Mouse (Mus musculus) heart, postnatal 36 days (tissue): Measurements from ENCODE around the gene Apoc2. TPM values are rescaled to one million over a fixed set of nuclear protein-coding genes. Genes with fewer than 3 reads are reported as not detected.

Source experiments
- DNase-seq, 2 experiments: peaks; one replicate each; pipeline ENCODE4 v3.0.0; 2021 to 2022
- intact Hi-C: fragments of 180-260 bp; cut with DNase I; formaldehyde crosslinking; loops from one replicate; pipeline ENCODE4 v1.15.1; 2025
- total RNA-seq, 2 experiments: library from RNA; stranded (reverse); gene quantifications; 2 replicates each; pipeline ENCODE4 v1.2.3; 2021

The Apoc2 gene
- not detected for total RNA-seq

DNA sequence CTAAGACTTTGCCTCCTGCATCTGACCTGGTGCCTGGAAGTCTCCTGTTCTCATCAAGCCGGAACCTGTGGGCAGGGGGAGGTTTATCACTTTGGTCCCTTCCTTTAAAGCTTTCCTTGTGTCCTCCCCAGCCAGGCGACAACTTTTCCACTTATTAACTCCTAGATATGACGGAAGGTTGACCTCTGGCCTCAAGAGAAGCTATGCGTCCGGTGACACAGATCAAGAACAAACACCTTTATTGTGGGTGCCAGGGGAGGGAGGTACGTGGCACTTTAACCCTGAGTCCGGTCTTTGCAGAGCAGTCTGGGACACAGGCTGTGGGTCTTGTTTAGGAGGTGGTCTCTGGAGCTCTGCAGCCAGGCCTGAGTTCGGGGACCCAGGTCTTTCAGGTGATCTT, at the start of gene Apoc2:
Gene Apoc2, minus strand, starts transcription at position 70 of the 400 bp plus-strand sequence.
- intact Hi-C loops = no loop called here
- DNase-seq = no peak

GRCm38 (mm10) chr7:19726541-19726940, 48.8 kb upstream of the Apoc2 start:
- intact Hi-C loops = no loop called here
- no peak for DNase-seq

GRCm38 (mm10) chr7:19724167-19724566, 46.4 kb upstream of the Apoc2 start:
- DNase-seq = no peak
- intact Hi-C loops = no loop called here

- DNase-seq = peak; percentile 64 to 73
- intact Hi-C loops = no loop called here
These were observed 45.0 kb upstream of the Apoc2 start for GRCm38 (mm10) chr7:19722754-19723195.

- intact Hi-C loops = no loop called here
- no peak for DNase-seq
These were observed 41.5 kb upstream of the Apoc2 start for GRCm38 (mm10) chr7:19719200-19719599.

- DNase-seq = no peak
- intact Hi-C loops = no loop called here
These were observed 40.7 kb upstream of the Apoc2 start for GRCm38 (mm10) chr7:19718297-19718952.

GRCm38 (mm10) chr7:19717346-19717745, 39.6 kb upstream of the Apoc2 start:
- no peak for DNase-seq
- intact Hi-C loops = no loop called here

GRCm38 (mm10) chr7:19716822-19717221, 39.1 kb upstream of the Apoc2 start:
- intact Hi-C loops = loop anchor here (1.0 kb wide), 1 partner anchor 32 kb away; no protein-coding TSS in a partner anchor
- DNase-seq = no peak

- intact Hi-C loops = loop anchor here (1.0 kb wide), 1 partner anchor 33 kb away; no protein-coding TSS in a partner anchor
- no peak for DNase-seq
These were observed 38.4 kb upstream of the Apoc2 start for GRCm38 (mm10) chr7:19716055-19716682.

DNA sequence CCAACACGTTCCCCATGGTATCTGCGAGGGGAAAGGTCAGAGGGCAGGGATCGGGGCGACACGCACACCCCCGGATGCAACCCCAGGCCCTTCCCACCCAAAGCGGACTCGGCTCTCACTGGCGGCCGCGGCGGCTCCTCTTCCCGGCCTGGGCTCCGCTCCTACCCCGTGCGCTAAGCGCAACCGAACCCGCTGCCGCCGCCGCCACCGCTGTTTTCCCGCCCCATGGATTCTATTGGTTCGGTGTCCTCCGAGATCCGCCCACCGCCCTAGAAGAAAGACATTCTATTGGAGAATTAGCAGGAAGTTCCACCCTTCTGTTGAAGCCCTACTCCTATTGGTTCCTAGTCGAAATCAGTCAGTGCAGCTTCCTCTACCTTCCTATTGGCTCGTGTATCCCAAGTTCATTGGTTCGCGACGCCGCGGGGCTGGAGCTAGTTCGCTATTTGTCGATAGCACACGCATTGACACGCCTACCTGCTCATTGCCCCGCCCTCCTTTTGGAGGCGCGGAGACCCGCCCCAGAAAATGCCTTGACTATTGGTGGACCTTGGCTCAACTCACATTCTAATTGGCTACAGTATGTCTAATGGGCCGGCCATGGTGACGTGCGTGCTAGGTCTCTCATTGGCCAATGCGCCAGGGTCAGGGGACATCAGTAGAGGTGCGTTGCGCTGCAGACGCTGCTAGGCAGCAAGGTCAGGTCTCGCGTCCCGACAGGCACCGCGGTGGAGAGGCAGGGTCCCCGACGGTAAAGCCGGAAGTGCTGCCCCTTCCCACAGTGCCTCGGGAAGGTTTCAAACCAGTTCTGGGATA, 37.7 kb upstream of the Apoc2 start, which contains the start of gene Tomm40:
Gene Tomm40, minus strand, starts transcription at position 200 of the 816 bp plus-strand sequence.
- intact Hi-C loops = loop anchor here (1.0 kb wide), 1 partner anchor 34 kb away; no protein-coding TSS in a partner anchor
- peak; percentile 94 to 95 for DNase-seq

GRCm38 (mm10) chr7:19714836-19715235, 37.1 kb upstream of the Apoc2 start:
- DNase-seq = no peak
- intact Hi-C loops = no loop called here

DNA sequence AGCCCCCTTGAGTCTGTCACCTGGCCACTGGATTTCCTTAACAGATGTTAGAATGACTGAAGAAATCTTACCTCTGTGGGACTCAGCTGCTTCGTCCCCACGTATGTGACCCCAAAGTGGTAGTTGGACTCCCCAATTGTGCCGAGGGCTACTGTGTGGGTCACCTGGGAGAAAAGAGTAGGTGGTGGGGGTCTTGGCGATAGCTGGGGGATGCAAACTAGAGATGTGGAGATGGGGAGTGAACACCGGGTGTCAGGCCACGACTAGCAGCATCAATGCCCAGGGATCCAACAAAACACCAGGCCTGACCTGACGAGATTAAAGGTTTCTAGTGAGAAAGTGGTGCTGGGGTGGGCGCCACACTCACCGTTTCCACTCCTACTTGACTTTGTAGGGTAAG, 35.9 kb upstream of the Apoc2 start:
- no peak for DNase-seq
- intact Hi-C loops = loop anchor here (2.0 kb wide), 1 partner anchor 45 kb away; no protein-coding TSS in a partner anchor

- intact Hi-C loops = loop anchor here (2.0 kb wide), 1 partner anchor 44 kb away; no protein-coding TSS in a partner anchor
- no peak for DNase-seq
These were observed 35.5 kb upstream of the Apoc2 start for GRCm38 (mm10) chr7:19713196-19713595.

- intact Hi-C loops = loop anchor here (2.0 kb wide), 1 partner anchor 44 kb away; no protein-coding TSS in a partner anchor
- DNase-seq = no peak
These were observed 34.7 kb upstream of the Apoc2 start for GRCm38 (mm10) chr7:19712414-19712813.

DNA sequence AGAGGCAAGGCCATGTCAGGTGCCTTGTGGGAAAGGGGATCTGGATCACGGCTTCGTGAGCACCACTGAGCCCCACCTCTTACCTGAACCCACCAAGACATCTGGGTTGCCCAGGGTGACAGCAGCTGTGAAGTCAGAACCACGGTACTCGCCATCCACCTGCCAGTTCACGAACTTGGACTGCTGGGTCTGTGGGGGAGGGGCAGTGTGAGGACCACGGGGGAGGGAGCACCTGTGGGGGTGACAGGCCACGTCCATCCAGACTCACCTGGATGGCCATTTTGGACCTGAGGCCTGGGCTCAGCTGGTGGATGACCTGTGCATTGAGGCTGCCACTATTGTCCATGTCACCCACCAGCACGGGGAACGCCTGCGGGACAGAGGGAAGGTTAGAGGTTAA, 32.9 kb upstream of the Apoc2 start:
- DNase-seq = no peak
- intact Hi-C loops = no loop called here

DNA sequence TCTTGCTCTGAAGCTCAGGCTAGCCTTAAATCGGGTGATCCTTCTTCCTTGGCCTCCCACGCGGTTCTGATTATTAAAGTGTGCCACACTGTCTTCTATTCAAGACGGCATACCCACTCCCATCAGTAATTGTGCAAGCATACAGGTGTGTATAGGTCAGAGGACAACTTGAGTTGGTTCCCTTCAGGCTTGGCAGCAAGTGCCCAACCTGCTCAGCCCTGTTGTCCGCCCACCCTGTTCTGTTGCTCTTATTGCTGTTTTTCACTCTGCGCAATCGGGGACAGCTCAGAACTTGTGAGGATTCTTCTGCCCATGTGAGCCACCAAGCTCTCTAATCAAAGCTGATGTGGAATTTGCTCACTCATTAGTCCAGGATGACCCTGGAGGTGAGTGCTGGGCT, 27.5 kb upstream of the Apoc2 start:
- intact Hi-C loops = loop anchor here (10.0 kb wide), 1 partner anchor 300 kb away; the partner anchor contains the start of genes Ckm and Klc3
- DNase-seq = no peak

DNA sequence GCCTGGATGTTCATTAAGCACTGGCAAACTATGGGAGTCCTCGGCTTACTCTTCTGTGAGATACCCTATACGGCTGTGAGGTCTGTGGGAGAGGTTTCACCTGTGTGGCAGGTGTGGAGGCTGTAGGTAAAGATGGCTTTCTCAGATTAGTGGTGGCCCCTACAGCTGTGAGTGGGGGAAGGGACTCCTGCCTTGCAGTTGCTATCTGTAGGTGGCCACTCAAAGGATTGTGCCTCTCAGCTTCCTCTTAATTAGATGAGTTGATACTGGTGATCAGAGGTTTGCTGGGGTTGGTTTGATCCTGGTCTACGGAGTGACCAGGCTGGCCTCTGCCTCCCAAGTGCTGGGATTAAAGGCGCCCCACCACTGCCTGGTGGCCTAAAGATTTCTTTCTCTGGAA, 26.7 kb upstream of the Apoc2 start:
- DNase-seq = no peak
- intact Hi-C loops = loop anchor here (5.0 to 10.0 kb wide), 2 partner anchors 38 to 300 kb away; partner anchors contain the start of genes Ckm and Klc3

DNA sequence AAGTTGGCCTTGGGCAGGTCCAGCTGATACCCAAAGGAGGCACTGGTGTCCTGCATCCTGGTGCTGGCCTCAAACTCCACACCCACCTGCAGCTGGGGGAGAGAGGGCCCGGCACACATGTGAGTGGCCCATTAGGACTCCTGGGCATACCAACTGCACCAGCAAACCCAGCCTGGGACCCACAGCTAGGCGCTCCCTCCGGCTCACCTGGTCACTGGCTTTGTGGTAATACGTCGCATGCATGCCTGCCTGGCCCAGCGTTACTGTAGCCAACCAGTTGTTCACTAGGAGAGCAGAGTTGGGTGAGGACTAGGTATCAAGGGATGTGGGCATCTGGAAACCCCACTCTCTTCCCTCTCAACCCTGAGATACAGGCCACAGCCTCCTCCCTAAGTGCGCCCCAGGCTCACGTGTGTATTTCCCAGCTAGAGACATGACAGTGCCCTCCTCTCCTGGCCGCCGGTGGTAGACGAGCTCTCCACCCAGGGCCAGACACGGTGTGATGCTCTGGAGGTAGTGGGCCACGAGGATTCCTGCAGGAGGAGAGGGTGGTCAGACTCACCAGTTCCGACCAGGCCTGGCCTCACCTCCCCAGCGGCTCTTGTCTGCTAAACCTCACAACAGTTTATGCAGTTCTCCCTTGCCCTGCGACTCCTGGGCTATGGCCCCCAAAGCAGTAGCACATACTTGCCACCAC, 25.3 kb upstream of the Apoc2 start:
- intact Hi-C loops = loop anchor here (5.0 to 10.0 kb wide), 2 partner anchors 39 to 298 kb away; partner anchors contain the start of genes Ckm and Klc3
- DNase-seq = no peak

- intact Hi-C loops = loop anchor here (1.0 to 10.0 kb wide), 3 partner anchors 32 to 296 kb away; partner anchors contain the start of genes Ckm and Klc3
- DNase-seq = peak; percentile 78 to 83
These were observed 23.5 kb upstream of the Apoc2 start for GRCm38 (mm10) chr7:19701069-19701761.
